Mouse (Mus musculus) stomach, postnatal 0 days (tissue): ENCODE measurements around the gene Wdr90.

Source experiments
- CTCF ChIP-seq: IDR thresholded peaks from 2 replicates; pipeline ENCODE4 v1.5.1; 2016; ENCODE audit warnings: antibody characterized with exemption, low read depth, mild to moderate bottlenecking, moderate library complexity
- EP300 ChIP-seq: optimal IDR thresholded peaks from 2 replicates; pipeline ENCODE3; 2016; ENCODE audit warnings: antibody characterized with exemption

DNA sequence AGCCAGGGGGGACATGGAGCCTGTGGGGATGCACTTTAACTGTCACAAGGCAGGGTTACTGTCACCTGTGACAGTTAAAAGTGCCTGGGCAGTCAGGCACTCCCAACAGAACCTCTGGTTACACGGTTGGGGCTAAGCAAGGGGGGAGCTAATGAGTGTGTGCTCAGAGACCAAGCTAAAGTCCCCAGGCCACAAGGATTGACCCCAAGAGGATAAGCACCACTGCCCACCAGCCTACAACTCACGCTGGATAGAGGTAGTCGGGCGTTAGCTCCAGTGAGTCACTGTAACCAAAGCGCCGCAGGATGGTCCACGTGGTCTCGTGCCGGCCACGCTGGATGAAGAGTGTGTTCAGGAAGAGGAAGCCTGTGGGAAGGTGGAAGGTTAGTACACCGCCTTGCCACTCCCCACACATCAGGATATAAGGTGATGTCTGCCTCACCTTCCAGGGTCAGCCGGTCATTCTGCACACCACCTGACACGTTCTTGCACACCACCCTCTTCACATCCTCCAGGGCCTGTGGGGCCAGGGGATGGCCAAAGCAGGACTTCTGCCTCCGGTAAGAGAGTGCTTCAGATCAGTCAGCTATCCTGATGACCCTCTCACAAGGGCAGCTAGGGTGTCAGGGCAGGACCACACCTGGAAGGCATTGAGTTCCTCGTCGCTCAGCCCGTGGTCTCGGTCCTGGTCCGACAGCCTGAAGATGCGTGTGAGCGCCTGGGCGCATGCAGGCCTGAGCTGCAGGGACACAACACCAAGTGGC is 20.0 kb downstream of the Wdr90 start, which contains the start of gene Gm20683:
- TF ChIP-seq CTCF (no peak), EP300 (no peak)
